8 mouse cellular contexts compared by ENCODE assay signal in the genomic region with DNA sequence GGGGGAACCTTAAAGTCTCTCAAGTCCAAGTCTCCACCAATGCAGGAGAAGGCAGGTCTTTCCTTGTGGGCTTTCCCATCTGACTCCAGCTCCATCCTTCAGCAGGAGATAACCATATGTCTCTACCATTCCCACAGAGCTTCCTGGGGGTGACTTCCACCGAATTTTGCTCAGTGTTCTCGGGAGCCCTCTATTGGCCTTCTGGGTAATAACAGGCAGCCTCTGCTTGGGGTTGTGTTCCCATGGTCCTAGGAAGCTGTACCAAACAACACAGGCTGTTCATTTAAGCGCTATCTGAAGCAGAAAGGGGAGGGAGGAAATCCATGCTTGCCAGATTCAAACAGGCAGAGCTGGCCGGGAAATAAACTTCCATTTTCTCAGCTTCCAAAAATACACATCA.
A peak's percentile ranks its signal among the peaks of the same experiment; 100 is the strongest.
DNase-seq lines count a peak whose midpoint lies in the region; ATAC-seq lines count a peak whose summit lies in the region.

No protein-coding gene starts in this region.

- intact Hi-C loops in left cerebral cortex, postnatal 4 days (cut with DNase I) = no loop called here

- peak; percentile 3 for DNase-seq in thymus, postnatal 25 days
- no peak for DNase-seq in thymus, adult 18-20 months
- DNase-seq in cerebellum, adult 11 months = peak; percentile 56
- DNase-seq in forelimb bud, embryonic 11.5 days (ENCODE audit: low read depth, low spot score) = peak; percentile 32
- peak; percentile 2 for DNase-seq in induced T-regulatory cell, adult 2 months (ENCODE audit: low read depth)
- peak; percentile 57 for DNase-seq in left cerebral cortex, postnatal 4 days
- DNase-seq in ovary, postnatal 14 days (ENCODE audit: low spot score) = peak; percentile 58

- ATAC-seq in monocyte, adult 5-6 weeks (replicated peaks; ENCODE audit: insufficient number of reproducible peaks, low FRiP score, low TSS enrichment, poor library complexity, severe bottlenecking) = no peak

Comparison
In these comparisons a context has a peak if more than half of its experiments do, and no peak if none do; other contexts are left out.
1. DNase-seq: peak in thymus, postnatal 25 days (single experiment), cerebellum, adult 11 months (single experiment), forelimb bud, embryonic 11.5 days (single experiment), induced T-regulatory cell, adult 2 months (single experiment), left cerebral cortex, postnatal 4 days (single experiment) and ovary, postnatal 14 days (single experiment); none in thymus, adult 18-20 months (0 of 2).